Mouse (Mus musculus): ENCODE measurements around the gene Gm8362.
"Not testable (repeated sequence)": the region's sequence is repeated elsewhere in the genome, so short reads cannot be mapped to it uniquely, and the experiment has no call there.

- TF ChIP-seq CTCF (IDR thresholded peaks at IDR 0.05; ENCODE audit: low read depth, low read length); GATA1 (IDR thresholded peaks at IDR 0.05; ENCODE audit: borderline replicate concordance, low read length); TAL1 (conservative IDR thresholded peaks at IDR 0.05; ENCODE audit: low read depth, low read length); POLR2AphosphoS5 (IDR thresholded peaks at IDR 0.05; ENCODE audit: insufficient replicate concordance, low read depth, low read length); GATA2 (IDR thresholded peaks at IDR 0.05; ENCODE audit: borderline replicate concordance, low read depth, low read length): not testable (repeated sequence)
These were observed at the start of gene Gm8362 for GRCm38 (mm10) chr14:6774311-6774710.

Data from G1E (cell line).